Mouse (Mus musculus) cerebellum, adult 2 months (tissue): ENCODE measurements around the gene Sema5a.

ENCODE experiments used
- CTCF ChIP-seq: fragments of 200-500 bp; IDR thresholded peaks from 2 replicates; pipeline ENCODE4 v1.5.1; 2011; ENCODE audit warnings: low read depth, mild to moderate bottlenecking, control low read depth, low read length, moderate library complexity, borderline replicate concordance; ENCODE audit not compliant: insufficient read depth
- POLR2A ChIP-seq: fragments of 200-500 bp; IDR thresholded peaks from 2 replicates; pipeline ENCODE4 v1.6.1; 2011; ENCODE audit warnings: low read length, control low read depth, borderline replicate concordance; ENCODE audit not compliant: insufficient read depth

GRCm38 (mm10) chr15:32685152-32685551, 440.5 kb downstream of the Sema5a start:
- TF ChIP-seq POLR2A (no peak), CTCF (no peak)
